Mouse (Mus musculus): ENCODE measurements around the gene Dlst. TPM values are rescaled to one million over a fixed set of nuclear protein-coding genes. Genes with fewer than 3 reads are reported as not detected.
"Not testable (repeated sequence)": the region's sequence is repeated elsewhere in the genome, so short reads cannot be mapped to it uniquely, and the experiment has no call there.

The Dlst gene
- polyA plus RNA-seq, 1 experiment from 2014 or later: 113 TPM

- ATAC-seq (ENCODE audit: insufficient read depth, low FRiP score): no peak
- no peak overlapping the region for H3K9ac ChIP-seq (ENCODE audit: low read length)
- H3K4me1 ChIP-seq (ENCODE audit: control insufficient read depth, insufficient read depth, low read length): 0 out of 2 replicates have a peak, but pooled peaks cover 9% of the 10 kb centered on the region
- H3K4me3 ChIP-seq (replicated peaks; ENCODE audit: low read length): no peak overlapping the region
- no peak overlapping the region for H3K27ac ChIP-seq (ENCODE audit: low read length)
- H3K4me2 ChIP-seq (ENCODE audit: low read depth, low read length): no peak overlapping the region
- no peaks in the 10 kb centered on the region; the same call in 1 of the 2 replicates for H3K27me3 ChIP-seq (ENCODE audit: control insufficient read depth, insufficient read depth, low read length)
- no peaks in the 10 kb centered on the region for H3K9me3 ChIP-seq (replicated peaks; ENCODE audit: control insufficient read depth, low read length)
- H3K36me3 ChIP-seq (ENCODE audit: control insufficient read depth, insufficient read depth, low read length): no peaks in the 10 kb centered on the region
- WGBS: 81% methylated on average over 6 of the region's 6 CpGs
Measured at GRCm38 (mm10) chr12:85141096-85141495, 30.5 kb downstream of the Dlst start.

GRCm38 (mm10) chr12:85142803-85143202, 32.2 kb downstream of the Dlst start:
- no peak for ATAC-seq (ENCODE audit: insufficient read depth, low FRiP score)
- no peak overlapping the region for H3K27ac ChIP-seq (ENCODE audit: low read length)
- no peak overlapping the region for H3K4me2 ChIP-seq (ENCODE audit: low read depth, low read length)
- no peaks in the 10 kb centered on the region; the same call in 1 of the 2 replicates for H3K27me3 ChIP-seq (ENCODE audit: control insufficient read depth, insufficient read depth, low read length)
- H3K4me3 ChIP-seq (replicated peaks; ENCODE audit: low read length): no peak overlapping the region
- H3K4me1 ChIP-seq (ENCODE audit: control insufficient read depth, insufficient read depth, low read length): peaks cover 4% of the 10 kb centered on the region; the same call in 1 of the 2 replicates
- 19% methylated on average over 4 of the region's 4 CpGs for WGBS
- no peaks in the 10 kb centered on the region for H3K9me3 ChIP-seq (replicated peaks; ENCODE audit: control insufficient read depth, low read length)
- H3K9ac ChIP-seq (ENCODE audit: low read length): no peak overlapping the region
- no peaks in the 10 kb centered on the region for H3K36me3 ChIP-seq (ENCODE audit: control insufficient read depth, insufficient read depth, low read length)

- WGBS: 68% methylated on average over 2 of the region's 2 CpGs
- H3K36me3 ChIP-seq (ENCODE audit: control insufficient read depth, insufficient read depth, low read length); ATAC-seq (ENCODE audit: insufficient read depth, low FRiP score); H3K4me3 ChIP-seq (replicated peaks; ENCODE audit: low read length); H3K9ac ChIP-seq (ENCODE audit: low read length); H3K27me3 ChIP-seq (ENCODE audit: control insufficient read depth, insufficient read depth, low read length); H3K4me1 ChIP-seq (ENCODE audit: control insufficient read depth, insufficient read depth, low read length); H3K9me3 ChIP-seq (replicated peaks; ENCODE audit: control insufficient read depth, low read length); H3K27ac ChIP-seq (ENCODE audit: low read length); H3K4me2 ChIP-seq (ENCODE audit: low read depth, low read length): not testable (repeated sequence)
Measured at GRCm38 (mm10) chr12:85144276-85144675, 33.6 kb downstream of the Dlst start.

- no peaks in the 10 kb centered on the region; the same call in 1 of the 2 replicates for H3K27me3 ChIP-seq (ENCODE audit: control insufficient read depth, insufficient read depth, low read length)
- H3K4me3 ChIP-seq (replicated peaks; ENCODE audit: low read length): no peak overlapping the region
- H3K9ac ChIP-seq (ENCODE audit: low read length): peak overlapping the region; percentile 37; the same call in 1 of the 2 replicates
- no peak for ATAC-seq (ENCODE audit: insufficient read depth, low FRiP score)
- no peaks in the 10 kb centered on the region for H3K36me3 ChIP-seq (ENCODE audit: control insufficient read depth, insufficient read depth, low read length)
- peaks cover 4% of the 10 kb centered on the region; the same call in 1 of the 2 replicates for H3K4me1 ChIP-seq (ENCODE audit: control insufficient read depth, insufficient read depth, low read length)
- H3K27ac ChIP-seq (ENCODE audit: low read length): no peak overlapping the region
- no peak overlapping the region for H3K4me2 ChIP-seq (ENCODE audit: low read depth, low read length)
- no peaks in the 10 kb centered on the region for H3K9me3 ChIP-seq (replicated peaks; ENCODE audit: control insufficient read depth, low read length)
- WGBS: 93% methylated on average over 4 of the region's 4 CpGs
Measured at GRCm38 (mm10) chr12:85144821-85145220, 34.2 kb downstream of the Dlst start.

GRCm38 (mm10) chr12:85145630-85146029, 35.0 kb downstream of the Dlst start:
- no peak overlapping the region for H3K4me3 ChIP-seq (replicated peaks; ENCODE audit: low read length)
- H3K4me2 ChIP-seq (ENCODE audit: low read depth, low read length): no peak overlapping the region
- H3K36me3 ChIP-seq (ENCODE audit: control insufficient read depth, insufficient read depth, low read length): no peaks in the 10 kb centered on the region
- H3K4me1 ChIP-seq (ENCODE audit: control insufficient read depth, insufficient read depth, low read length): peaks cover 6% of the 10 kb centered on the region
- 58% methylated on average over 9 of the region's 9 CpGs for WGBS
- H3K27me3 ChIP-seq (ENCODE audit: control insufficient read depth, insufficient read depth, low read length): peaks cover 6% of the 10 kb centered on the region
- H3K9ac ChIP-seq (ENCODE audit: low read length): no peak overlapping the region
- no peaks in the 10 kb centered on the region for H3K9me3 ChIP-seq (replicated peaks; ENCODE audit: control insufficient read depth, low read length)
- peak overlapping the region; percentile 68 for H3K27ac ChIP-seq (ENCODE audit: low read length)
- peak; percentile 75; the same call in 1 of the 2 replicates for ATAC-seq (ENCODE audit: insufficient read depth, low FRiP score)

GRCm38 (mm10) chr12:85146355-85146754, 35.7 kb downstream of the Dlst start:
- Histone ChIP-seq H3K36me3 (ENCODE audit: control insufficient read depth, insufficient read depth, low read length) (no peaks in the 10 kb centered on the region), H3K27ac (ENCODE audit: low read length) (peak overlapping the region; percentile 68; the same call in 1 of the 2 replicates)

GRCm38 (mm10) chr12:85146881-85147280, 36.2 kb downstream of the Dlst start:
- no peak overlapping the region for H3K4me2 ChIP-seq (ENCODE audit: low read depth, low read length)
- no peaks in the 10 kb centered on the region for H3K36me3 ChIP-seq (ENCODE audit: control insufficient read depth, insufficient read depth, low read length)
- peaks cover 15% of the 10 kb centered on the region for H3K27me3 ChIP-seq (ENCODE audit: control insufficient read depth, insufficient read depth, low read length)
- no peak for ATAC-seq (ENCODE audit: insufficient read depth, low FRiP score)
- H3K9ac ChIP-seq (ENCODE audit: low read length): no peak overlapping the region
- no peak overlapping the region for H3K27ac ChIP-seq (ENCODE audit: low read length)
- 74% methylated on average over 9 of the region's 9 CpGs for WGBS
- H3K4me3 ChIP-seq (replicated peaks; ENCODE audit: low read length): no peak overlapping the region
- H3K4me1 ChIP-seq (ENCODE audit: control insufficient read depth, insufficient read depth, low read length): peaks cover 16% of the 10 kb centered on the region
- no peaks in the 10 kb centered on the region for H3K9me3 ChIP-seq (replicated peaks; ENCODE audit: control insufficient read depth, low read length)

More at GRCm38 (mm10) chr12:85146355-85146754, 35.7 kb downstream of the Dlst start:
- H3K4me1 ChIP-seq (ENCODE audit: control insufficient read depth, insufficient read depth, low read length): peaks cover 12% of the 10 kb centered on the region
- 21% methylated on average over 10 of the region's 11 CpGs for WGBS
- peaks cover 11% of the 10 kb centered on the region for H3K27me3 ChIP-seq (ENCODE audit: control insufficient read depth, insufficient read depth, low read length)
- no peak overlapping the region for H3K9ac ChIP-seq (ENCODE audit: low read length)
- no peaks in the 10 kb centered on the region for H3K9me3 ChIP-seq (replicated peaks; ENCODE audit: control insufficient read depth, low read length)
- H3K4me3 ChIP-seq (replicated peaks; ENCODE audit: low read length): no peak overlapping the region
- ATAC-seq (ENCODE audit: insufficient read depth, low FRiP score): peak; percentile 35; the same call in 1 of the 2 replicates
- no peak overlapping the region for H3K4me2 ChIP-seq (ENCODE audit: low read depth, low read length)

- Histone ChIP-seq H3K9me3 (replicated peaks; ENCODE audit: control insufficient read depth, low read length) (no peaks in the 10 kb centered on the region), H3K27me3 (ENCODE audit: control insufficient read depth, insufficient read depth, low read length) (peaks cover 15% of the 10 kb centered on the region), H3K36me3 (ENCODE audit: control insufficient read depth, insufficient read depth, low read length) (no peaks in the 10 kb centered on the region), H3K4me1 (ENCODE audit: control insufficient read depth, insufficient read depth, low read length) (peaks cover 16% of the 10 kb centered on the region), H3K4me3 (replicated peaks; ENCODE audit: low read length) (peak overlapping the region; percentile 26), H3K27ac (ENCODE audit: low read length) (no peak overlapping the region), H3K9ac (ENCODE audit: low read length) (peak overlapping the region; percentile 39), H3K4me2 (ENCODE audit: low read depth, low read length) (peak overlapping the region; percentile 44)
- no peak for ATAC-seq (ENCODE audit: insufficient read depth, low FRiP score)
- 17% methylated on average over 20 of the region's 20 CpGs for WGBS
Measured at GRCm38 (mm10) chr12:85150321-85151001, 39.8 kb downstream of the Dlst start.

GRCm38 (mm10) chr12:85151002-85151774, 40.6 kb downstream of the Dlst start, which contains the start of gene Rps6kl1:
Gene Rps6kl1, minus strand, starts transcription at chr12:85151264.
- Histone ChIP-seq H3K4me1 (ENCODE audit: control insufficient read depth, insufficient read depth, low read length) (peaks cover 12% of the 10 kb centered on the region), H3K36me3 (ENCODE audit: control insufficient read depth, insufficient read depth, low read length) (no peaks in the 10 kb centered on the region), H3K4me3 (replicated peaks; ENCODE audit: low read length) (peak within 1 kb of the TSS; percentile 26), H3K4me2 (ENCODE audit: low read depth, low read length) (peak within 1 kb of the TSS; percentile 44), H3K9me3 (replicated peaks; ENCODE audit: control insufficient read depth, low read length) (no peaks in the 10 kb centered on the region), H3K27ac (ENCODE audit: low read length) (no peak within 1 kb of the TSS), H3K27me3 (ENCODE audit: control insufficient read depth, insufficient read depth, low read length) (peaks cover 15% of the 10 kb centered on the region), H3K9ac (ENCODE audit: low read length) (peak within 1 kb of the TSS; percentile 39)
- WGBS: 17% methylated on average over 28 of the region's 28 CpGs
- ATAC-seq (ENCODE audit: insufficient read depth, low FRiP score): peak; percentile 66; the same call in 1 of the 2 replicates
